Mouse (Mus musculus) MEL (cell line): ENCODE data around the gene Afdn. TPM values are rescaled to one million over a fixed set of nuclear protein-coding genes. Genes with fewer than 3 reads are reported as not detected.

Source experiments
- DNase-seq: peaks from one replicate; pipeline ENCODE4 v3.0.0; 2011; ENCODE audit warnings: low read depth, low spot score
- H3K27ac ChIP-seq: 2 replicates; pipeline ENCODE4 v1.5.1; 2012; ENCODE audit warnings: low read depth, mild to moderate bottlenecking, control low read depth, low read length, moderate library complexity; ENCODE audit not compliant: control insufficient read depth
- H3K27me3 ChIP-seq, 2 experiments: fragments of 150-350 bp in 1 of 2; sonication (generic) in 1 of 2; 2 replicates each; pipeline ENCODE4 v1.6.1; 2012; ENCODE audit warnings: low read length in 2 of 2, mild to moderate bottlenecking in 2 of 2, improper control_type of control experiment in 1 of 2, moderate library complexity in 1 of 2; ENCODE audit not compliant: insufficient read depth in 2 of 2, control insufficient read depth in 1 of 2
- H3K36me3 ChIP-seq, 2 experiments: 2 replicates each; pipeline ENCODE4 v1.6.1; 2012 to 2014; ENCODE audit warnings: low read length in 2 of 2, improper control_type of control experiment in 1 of 2, inconsistent platforms in 1 of 2, mild to moderate bottlenecking in 1 of 2; ENCODE audit not compliant: insufficient read depth in 2 of 2, control insufficient read depth in 1 of 2
- H3K4me1 ChIP-seq, 2 experiments: fragments of 150-350 bp in 1 of 2; sonication (generic) in 1 of 2; 2 replicates each; pipeline ENCODE4 v1.6.1; 2012; ENCODE audit warnings: low read length in 2 of 2, improper control_type of control experiment in 1 of 2, mild to moderate bottlenecking in 1 of 2; ENCODE audit not compliant: insufficient read depth in 2 of 2, control insufficient read depth in 1 of 2
- H3K4me3 ChIP-seq, 2 experiments: fragments of 150-350 bp in 1 of 2; sonication (generic) in 1 of 2; 2 replicates each; pipeline ENCODE4 v1.5.1; 2012; ENCODE audit warnings: low read depth in 2 of 2, low read length in 2 of 2, mild to moderate bottlenecking in 2 of 2, moderate library complexity in 2 of 2, control low read depth in 1 of 2, improper control_type of control experiment in 1 of 2; ENCODE audit not compliant: control insufficient read depth in 1 of 2, insufficient read depth in 1 of 2
- H3K79me2 ChIP-seq: 2 replicates; pipeline ENCODE4 v1.6.1; 2012; ENCODE audit warnings: mild to moderate bottlenecking, low read length, moderate library complexity; ENCODE audit not compliant: control insufficient read depth, poor library complexity, insufficient read depth
- H3K9ac ChIP-seq: 2 replicates; pipeline ENCODE4 v1.6.1; 2012; ENCODE audit warnings: low read depth, mild to moderate bottlenecking, control low read depth, low read length, moderate library complexity; ENCODE audit not compliant: control insufficient read depth, poor library complexity, severe bottlenecking
- H3K9me3 ChIP-seq: fragments of 150-350 bp; sonication (generic); replicated peaks from 2 replicates; pipeline ENCODE4 v1.6.1; 2012; ENCODE audit warnings: mild to moderate bottlenecking, low read length, improper control_type of control experiment, moderate library complexity; ENCODE audit not compliant: insufficient read depth
- CHD1 ChIP-seq: IDR thresholded peaks from 2 replicates; pipeline ENCODE4 v1.6.1; 2012; ENCODE audit warnings: low read depth, mild to moderate bottlenecking, inconsistent platforms, low read length, improper control_type of control experiment
- CHD2 ChIP-seq: IDR thresholded peaks from 2 replicates; pipeline ENCODE4 v1.6.1; 2011; ENCODE audit warnings: low read length, improper control_type of control experiment
- E2F4 ChIP-seq: IDR thresholded peaks from 2 replicates; pipeline ENCODE4 v1.6.1; 2011; ENCODE audit warnings: low read depth, low read length, improper control_type of control experiment, borderline replicate concordance
- ELF1 ChIP-seq: IDR thresholded peaks from 2 replicates; pipeline ENCODE4 v1.6.1; 2014; ENCODE audit warnings: low read depth, mild to moderate bottlenecking, inconsistent platforms, low read length, improper control_type of control experiment, moderate library complexity
- EP300 ChIP-seq, 2 experiments: IDR thresholded peaks; 2 replicates each; pipeline ENCODE4 v1.6.1; 2011; ENCODE audit warnings: improper control_type of control experiment in 2 of 2, low read length in 2 of 2, low read depth in 1 of 2, mild to moderate bottlenecking in 1 of 2
- GATA1 ChIP-seq: IDR thresholded peaks from 2 replicates; pipeline ENCODE4 v1.6.1; 2011; ENCODE audit warnings: low read depth, low read length, improper control_type of control experiment
- HCFC1 ChIP-seq: IDR thresholded peaks from 2 replicates; pipeline ENCODE4 v1.6.1; 2012; ENCODE audit warnings: low read depth, mild to moderate bottlenecking, inconsistent platforms, low read length, improper control_type of control experiment, moderate library complexity
- MAZ ChIP-seq: IDR thresholded peaks from 2 replicates; pipeline ENCODE4 v1.6.1; 2012; ENCODE audit warnings: low read depth, mild to moderate bottlenecking, inconsistent platforms, low read length, improper control_type of control experiment
- MYB ChIP-seq: IDR thresholded peaks from 2 replicates; pipeline ENCODE4 v1.6.1; 2011; ENCODE audit warnings: mild to moderate bottlenecking, low read depth, low read length, improper control_type of control experiment
- MYC ChIP-seq: IDR thresholded peaks from 2 replicates; pipeline ENCODE4 v1.6.1; 2011; ENCODE audit warnings: low read depth, mild to moderate bottlenecking, low read length, improper control_type of control experiment, moderate library complexity
- RAD21 ChIP-seq: IDR thresholded peaks from 2 replicates; pipeline ENCODE4 v1.6.1; 2011; ENCODE audit warnings: mild to moderate bottlenecking, low read depth, low read length, improper control_type of control experiment
- RCOR1 ChIP-seq: IDR thresholded peaks from 2 replicates; pipeline ENCODE4 v1.6.1; 2012; ENCODE audit warnings: low read depth, mild to moderate bottlenecking, inconsistent platforms, low read length, improper control_type of control experiment
- SIN3A ChIP-seq: IDR thresholded peaks from 2 replicates; pipeline ENCODE4 v1.6.1; 2012; ENCODE audit warnings: low read length, improper control_type of control experiment, inconsistent platforms
- SMC3 ChIP-seq: IDR thresholded peaks from 2 replicates; pipeline ENCODE4 v1.6.1; 2011; ENCODE audit warnings: low read depth, low read length, improper control_type of control experiment
- TBP ChIP-seq: IDR thresholded peaks from 2 replicates; pipeline ENCODE4 v1.8.0; 2011; ENCODE audit warnings: low read depth, low read length, improper control_type of control experiment
- TCF12 ChIP-seq: IDR thresholded peaks from 2 replicates; pipeline ENCODE4 v1.6.1; 2014; ENCODE audit warnings: low read depth, mild to moderate bottlenecking, inconsistent platforms, low read length, improper control_type of control experiment, moderate library complexity
- UBTF ChIP-seq: IDR thresholded peaks from 2 replicates; pipeline ENCODE4 v1.6.1; 2012; ENCODE audit warnings: low read depth, mild to moderate bottlenecking, inconsistent platforms, low read length, improper control_type of control experiment, moderate library complexity, borderline replicate concordance; ENCODE audit not compliant: insufficient read depth
- USF1 ChIP-seq: IDR thresholded peaks from 2 replicates; pipeline ENCODE4 v1.6.1; 2014; ENCODE audit warnings: low read depth, mild to moderate bottlenecking, inconsistent platforms, low read length, improper control_type of control experiment, moderate library complexity
- USF2 ChIP-seq, 2 experiments: IDR thresholded peaks; 2 replicates each; pipeline ENCODE4 v1.6.1; 2011 to 2012; ENCODE audit warnings: improper control_type of control experiment in 2 of 2, low read length in 2 of 2, borderline replicate concordance in 1 of 2, inconsistent platforms in 1 of 2, low read depth in 1 of 2, mild to moderate bottlenecking in 1 of 2; ENCODE audit not compliant: insufficient read depth in 1 of 2
- ZNF384 ChIP-seq: IDR thresholded peaks from 2 replicates; pipeline ENCODE4 v1.6.1; 2012; ENCODE audit warnings: low read depth, mild to moderate bottlenecking, inconsistent platforms, low read length, improper control_type of control experiment
- polyA plus RNA-seq, 2 experiments: library from polyadenylated mRNA; stranded (reverse) in 1 of 2; unstranded in 1 of 2; fragments of >175 nt in 1 of 2; fragments of >200 nt in 1 of 2; gene quantifications; 2 replicates each; pipeline versions ENCODE4 v1.2.1 to v1.2.4; 2012; ENCODE audit warnings: low replicate concordance in 2 of 2, low read depth in 1 of 2; ENCODE audit not compliant: insufficient read length in 2 of 2, insufficient read depth in 1 of 2, missing spikeins in 1 of 2
- total RNA-seq: library from RNA; depleted of rRNA; stranded (reverse); fragments of 300-350 nt; gene quantifications from 2 replicates; pipeline ENCODE4 v1.2.3, GENCODE M21; 2012; rRNA removed

The Afdn gene
- total RNA-seq: 0.29 and 0.39 TPM in 2 replicates
- polyA plus RNA-seq: under 1 TPM in 1 of 2 experiments, not detected in 1; 0.39 TPM

DNA sequence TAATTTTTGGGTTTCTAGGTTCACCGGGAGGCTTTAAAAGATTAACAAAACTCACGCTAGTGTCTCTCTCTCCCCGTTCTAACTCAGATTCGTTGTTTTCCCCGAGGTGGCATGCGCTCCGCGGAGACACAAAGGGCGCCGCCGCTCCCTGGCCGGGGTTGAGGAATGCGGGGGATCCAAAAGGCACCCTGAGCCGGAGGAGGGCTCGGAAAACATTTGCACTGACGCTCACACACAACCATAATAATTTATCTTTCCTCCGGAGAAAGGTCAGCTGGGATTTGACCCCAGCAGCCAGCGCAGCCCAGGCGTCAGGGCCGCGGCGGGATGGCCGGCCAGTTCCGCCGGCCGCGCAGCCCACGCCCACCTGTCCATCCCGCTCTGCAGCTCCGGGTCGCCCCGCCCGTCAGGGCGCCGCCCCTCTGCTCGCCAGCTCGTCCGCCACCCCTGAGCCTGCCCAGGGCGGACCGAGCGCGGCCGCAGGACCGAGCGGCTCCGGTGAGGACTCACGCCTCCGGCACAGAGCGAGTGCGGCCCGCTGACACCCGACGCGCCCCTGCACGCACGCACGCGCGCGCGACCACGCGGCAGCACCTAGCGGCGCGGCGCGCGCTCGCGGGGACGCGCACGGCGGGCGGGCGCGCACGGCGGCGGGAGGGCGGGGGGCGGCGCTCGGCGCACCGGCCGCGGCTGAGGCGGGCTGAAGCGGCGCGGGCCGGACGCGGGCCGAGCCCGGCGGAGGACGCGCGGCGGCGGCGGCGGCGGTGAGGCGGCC is at the start of gene Afdn:
Gene Afdn, plus strand, starts transcription at position 687 of the 775 bp plus-strand sequence.
- Histone ChIP-seq H3K9ac (no peak within 1 kb of the TSS), H3K79me2 (no peaks in the 10 kb centered on the region), H3K27me3 (no peaks in the 10 kb centered on the region), H3K36me3 (no peaks in the 10 kb centered on the region), H3K27ac (no peak within 1 kb of the TSS), H3K4me1 (no peaks in the 10 kb centered on the region), H3K4me3 (no peak within 1 kb of the TSS), H3K9me3 (no peaks in the 10 kb centered on the region)
- DNase-seq: no peak
- TF ChIP-seq ELF1: no peak

DNA sequence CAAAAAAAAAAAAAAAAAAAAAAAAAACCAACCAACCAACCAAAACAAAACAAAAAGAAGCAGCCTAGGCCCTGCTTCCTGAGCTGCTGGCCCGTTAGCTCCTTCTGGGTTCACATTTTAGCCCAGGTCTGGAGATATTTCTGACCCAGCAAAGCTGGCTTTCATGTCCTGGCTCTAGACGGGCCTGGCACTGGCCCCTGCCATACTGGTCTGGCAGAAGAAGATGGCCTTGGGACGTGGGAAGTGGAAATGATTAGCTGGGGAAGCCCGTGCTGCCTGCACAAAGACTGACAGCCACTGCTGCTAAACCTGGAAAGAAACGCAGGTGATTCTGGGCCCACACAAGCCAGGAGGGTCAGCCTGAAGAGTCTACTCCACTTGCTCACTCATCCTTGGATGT is 49.2 kb upstream of the Afdn start:
- Histone ChIP-seq H3K4me3 (no peak overlapping the region), H3K79me2 (no peaks in the 10 kb centered on the region), H3K9me3 (no peaks in the 10 kb centered on the region), H3K9ac (no peak overlapping the region), H3K27ac (no peak overlapping the region), H3K27me3 (no peaks in the 10 kb centered on the region), H3K36me3 (no peaks in the 10 kb centered on the region), H3K4me1 (no peaks in the 10 kb centered on the region)
- no peak for DNase-seq
- TF ChIP-seq USF2 (IDR thresholded peaks at IDR 0.05; ENCODE audit: borderline replicate concordance in 1 of 2, insufficient read depth in 1 of 2, low read depth in 1 of 2, low read length in 2 of 2): no peak
- TF ChIP-seq HCFC1: no peak
- no peak for TF ChIP-seq TBP
- no peak for TF ChIP-seq SMC3
- TF ChIP-seq USF1: no peak
- no peak for TF ChIP-seq RCOR1
- no peak for TF ChIP-seq UBTF
- TF ChIP-seq MYB: no peak
- no peak for TF ChIP-seq ZNF384
- no peak for TF ChIP-seq RAD21
- TF ChIP-seq TCF12: no peak
- no peak for TF ChIP-seq ELF1
- TF ChIP-seq CHD1: no peak
- TF ChIP-seq CHD2: no peak
- TF ChIP-seq GATA1: no peak
- no peak for TF ChIP-seq SIN3A
- no peak for TF ChIP-seq MYC
- no peak for TF ChIP-seq E2F4
- no peak for TF ChIP-seq EP300 (IDR thresholded peaks at IDR 0.05; ENCODE audit: low read depth in 1 of 2, low read length in 2 of 2)
- TF ChIP-seq MAZ: no peak
